Mouse (Mus musculus): ENCODE measurements around the gene Prex1.

Gene Prex1

DNA sequence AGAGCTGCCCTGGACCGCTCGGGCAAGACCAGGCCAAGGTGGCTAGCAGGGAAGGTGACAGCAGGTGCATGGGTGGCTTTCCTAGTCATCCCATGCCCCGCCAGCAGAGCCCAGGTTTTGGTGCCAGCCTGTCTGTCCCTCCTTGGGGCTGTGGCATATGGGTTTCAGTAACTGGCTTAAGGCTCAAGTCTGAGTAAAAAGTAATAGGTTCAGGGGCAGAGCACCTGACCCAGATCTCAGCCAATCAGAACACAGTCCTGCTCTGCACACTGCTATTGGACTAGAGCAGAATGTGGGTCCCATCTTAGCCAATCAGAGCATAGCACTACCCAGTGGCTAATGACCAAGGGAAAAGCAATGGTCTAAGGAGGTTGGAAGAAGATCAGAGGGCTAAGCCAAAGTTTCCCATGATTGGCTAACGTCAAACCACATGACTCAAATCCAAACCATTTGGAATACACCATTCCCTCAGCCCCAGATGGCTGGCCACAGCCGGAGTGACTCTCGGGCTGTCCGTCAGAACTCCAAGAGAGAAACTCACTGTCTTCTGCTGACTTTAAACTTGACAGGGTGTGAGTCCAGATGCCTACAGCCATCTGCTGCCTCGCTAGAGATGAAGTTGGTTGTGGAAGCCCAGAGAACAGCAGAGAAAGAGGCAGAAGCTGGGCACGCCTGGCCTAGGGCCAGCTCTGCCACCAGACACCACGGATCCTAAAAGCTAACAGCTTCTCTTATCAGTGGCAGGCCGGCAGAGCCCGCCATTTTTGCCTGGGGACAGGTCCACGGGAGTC, 80.9 kb downstream of the Prex1 start:
- no peak for DNase-seq (ENCODE audit: low spot score)

DNA sequence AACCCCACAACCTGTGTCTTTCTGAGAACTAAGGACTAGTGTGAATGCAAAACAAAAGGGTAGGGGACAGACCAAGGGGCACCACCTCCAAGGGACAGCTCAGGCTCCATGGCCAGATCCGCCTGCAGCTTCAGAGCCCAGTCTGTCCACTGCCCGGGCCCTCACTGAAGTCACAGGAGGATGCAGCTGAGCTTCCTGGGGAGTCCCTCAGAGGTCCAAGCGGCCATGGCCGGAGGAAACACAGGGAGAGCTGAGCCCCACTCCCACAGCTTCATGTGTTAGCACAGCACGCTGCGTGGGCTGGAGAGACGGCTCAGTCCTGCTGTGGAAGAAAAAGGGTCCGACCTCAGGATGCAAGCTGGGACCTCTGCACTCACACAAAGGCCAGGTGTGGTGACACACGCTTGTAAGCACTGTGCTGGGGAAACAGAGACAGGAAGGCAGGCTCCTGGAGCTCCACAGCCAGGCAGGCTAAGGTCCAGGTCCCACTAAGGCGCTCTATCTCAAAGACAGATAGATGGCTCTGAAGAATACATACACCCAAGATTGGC, 81.9 kb downstream of the Prex1 start:
- DNase-seq (ENCODE audit: low spot score): no peak

DNA sequence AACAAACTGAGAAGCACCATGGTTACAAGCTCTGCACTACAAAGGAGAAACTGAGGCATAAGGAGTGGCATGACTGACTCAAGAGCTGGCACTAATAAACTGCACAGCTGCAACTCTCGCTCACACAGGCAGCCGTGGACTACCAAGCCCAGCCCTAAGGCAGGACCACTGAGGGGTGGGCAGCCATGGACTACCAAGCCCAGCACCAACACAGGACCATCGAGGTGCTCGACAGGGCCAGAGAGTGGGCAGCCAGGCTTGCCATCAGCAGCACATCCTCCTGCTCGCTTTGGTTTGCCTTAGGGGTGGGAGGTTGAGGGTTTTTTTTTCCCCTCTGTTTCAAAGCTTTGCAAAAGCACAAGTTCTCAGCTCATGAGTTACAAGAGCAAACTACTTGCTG, 82.4 kb downstream of the Prex1 start:
- no peak for DNase-seq (ENCODE audit: low spot score)

DNA sequence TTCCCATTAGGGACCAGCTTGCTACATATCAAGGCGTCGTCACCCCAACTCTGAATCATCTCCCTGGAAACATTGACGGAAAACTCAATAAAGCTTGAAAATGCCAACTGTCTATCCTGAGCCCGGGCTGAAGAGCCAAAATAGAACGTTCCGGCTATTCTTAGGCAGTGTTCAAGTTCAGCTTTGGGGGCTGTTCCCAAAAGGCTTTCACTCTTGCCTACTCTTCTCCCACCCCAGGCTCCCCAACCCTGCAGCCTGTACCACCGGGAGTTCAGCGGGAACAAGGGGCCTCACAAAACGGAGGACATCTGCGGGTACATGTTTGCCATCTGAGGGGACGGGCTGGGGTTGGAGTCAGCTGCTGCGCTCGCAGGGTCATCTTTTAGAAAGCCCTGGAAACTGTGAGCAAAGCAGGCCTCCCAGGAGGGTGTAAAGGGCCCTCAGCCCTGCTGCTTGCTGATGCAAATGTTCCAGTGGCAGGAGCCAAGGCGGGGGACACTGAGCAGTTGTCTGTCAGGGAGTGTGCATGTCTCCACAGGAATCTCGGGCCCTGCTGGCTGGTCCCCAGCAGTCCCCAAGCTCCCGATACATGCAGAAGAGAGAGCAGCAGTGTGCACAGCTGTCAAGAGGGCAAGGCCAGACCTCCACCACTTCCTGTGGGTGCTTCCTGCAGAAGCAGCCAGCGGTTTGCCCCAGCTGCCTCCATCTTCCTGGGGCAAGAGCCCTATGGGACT, 83.5 kb downstream of the Prex1 start:
- no peak for DNase-seq (ENCODE audit: low spot score)

DNA sequence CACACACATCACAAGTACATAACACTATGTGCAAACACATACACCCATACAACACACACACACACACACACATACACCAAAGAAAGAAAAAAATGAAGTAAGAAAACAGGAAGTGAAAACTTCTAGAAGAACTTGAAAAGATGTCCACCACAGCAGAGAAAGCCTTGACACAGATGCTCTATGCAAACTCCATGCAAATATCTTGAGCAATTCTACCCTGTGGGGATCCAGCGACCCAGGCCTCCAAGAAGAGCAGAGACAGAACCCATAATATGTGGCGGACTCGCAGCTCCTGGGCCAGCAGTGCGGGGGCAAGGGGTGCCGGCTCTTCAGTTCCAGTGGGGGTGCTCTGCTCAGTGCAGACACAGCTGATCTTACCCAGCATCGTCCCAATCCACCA, 86.1 kb downstream of the Prex1 start:
- DNase-seq (ENCODE audit: low spot score): no peak

DNA sequence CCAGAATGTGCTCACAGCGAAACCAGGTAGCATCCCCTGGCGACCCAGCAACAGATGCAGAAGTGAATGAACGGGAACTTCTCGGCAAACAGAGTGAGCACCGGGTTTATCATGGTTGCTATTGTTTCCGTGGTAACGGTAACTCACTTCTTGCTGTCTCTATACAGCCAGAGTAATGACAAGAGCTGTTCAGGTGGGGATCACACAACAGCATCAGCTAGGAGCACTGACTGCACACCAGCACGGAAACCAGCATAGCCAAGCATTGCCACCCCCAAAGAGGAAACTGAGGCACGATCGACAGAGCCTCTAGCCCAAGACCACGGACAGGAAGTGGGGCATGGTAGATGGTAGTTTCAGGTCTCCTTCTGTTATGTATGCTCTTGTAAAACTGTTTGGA, 88.4 kb downstream of the Prex1 start:
- no peak for DNase-seq (ENCODE audit: low spot score)

DNA sequence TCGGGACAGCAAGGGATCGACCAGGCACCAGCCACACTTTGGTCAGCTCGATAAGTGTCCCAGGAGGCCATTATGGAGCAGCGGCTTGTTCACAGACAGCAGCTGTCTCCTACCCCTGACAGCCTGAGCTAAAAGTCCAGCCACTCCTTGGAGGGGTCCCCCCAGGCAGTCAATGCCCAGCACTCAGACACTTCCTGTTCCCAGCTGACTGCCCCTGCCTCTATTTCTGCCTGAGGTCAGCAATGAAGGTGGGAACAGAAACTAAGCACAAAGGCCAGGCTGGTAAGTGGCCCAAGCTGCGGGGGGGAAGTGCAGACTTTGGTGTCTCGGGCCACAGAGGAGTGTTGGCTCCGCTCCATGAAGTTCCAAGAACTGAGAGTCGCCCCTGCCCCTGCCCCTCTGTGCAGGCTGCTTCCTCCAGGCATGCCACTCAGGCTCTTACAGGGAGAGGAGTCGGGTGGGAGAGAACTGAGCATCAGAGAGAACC, 90.5 kb downstream of the Prex1 start:
- no peak for DNase-seq (ENCODE audit: low spot score)

DNA sequence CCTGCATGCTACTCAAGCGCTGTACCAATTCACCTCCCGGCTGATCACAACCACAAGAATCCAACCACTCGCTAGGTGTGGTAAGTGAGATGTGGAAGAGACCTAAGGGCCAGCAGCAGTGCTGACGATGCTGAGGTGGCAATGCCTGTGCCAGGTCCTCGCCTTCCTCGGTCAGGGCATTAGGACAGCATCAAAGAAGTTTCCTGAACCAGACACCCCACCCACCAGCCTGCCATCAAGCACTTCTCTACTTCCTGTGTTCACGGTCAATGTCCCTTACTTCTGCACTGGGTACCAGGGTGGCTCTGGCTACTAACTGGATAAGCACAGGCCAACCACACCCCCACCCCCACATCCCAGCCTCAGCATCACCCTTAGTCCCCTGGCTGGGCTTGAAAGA, 91.0 kb downstream of the Prex1 start:
- DNase-seq (ENCODE audit: low spot score): no peak

DNA sequence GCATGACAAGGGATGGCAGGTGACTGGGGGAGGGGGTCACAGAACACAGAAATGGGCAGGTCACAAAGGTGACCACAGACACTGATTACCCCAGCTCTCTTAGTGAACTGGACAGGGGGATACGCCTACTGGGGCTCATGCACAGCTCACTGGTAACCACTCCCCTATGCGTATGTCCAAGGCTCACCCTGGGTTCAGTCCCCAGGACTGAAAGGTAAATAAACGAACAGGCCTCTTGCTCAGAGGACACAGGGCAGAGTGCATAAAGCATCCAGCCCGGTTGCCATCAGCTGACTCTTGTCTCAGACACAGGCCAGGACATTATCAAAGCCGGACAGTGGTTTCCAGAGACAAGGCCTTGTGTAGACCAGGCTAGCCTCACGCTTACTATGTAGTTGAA, 91.6 kb downstream of the Prex1 start:
- DNase-seq (ENCODE audit: low spot score): no peak

DNA sequence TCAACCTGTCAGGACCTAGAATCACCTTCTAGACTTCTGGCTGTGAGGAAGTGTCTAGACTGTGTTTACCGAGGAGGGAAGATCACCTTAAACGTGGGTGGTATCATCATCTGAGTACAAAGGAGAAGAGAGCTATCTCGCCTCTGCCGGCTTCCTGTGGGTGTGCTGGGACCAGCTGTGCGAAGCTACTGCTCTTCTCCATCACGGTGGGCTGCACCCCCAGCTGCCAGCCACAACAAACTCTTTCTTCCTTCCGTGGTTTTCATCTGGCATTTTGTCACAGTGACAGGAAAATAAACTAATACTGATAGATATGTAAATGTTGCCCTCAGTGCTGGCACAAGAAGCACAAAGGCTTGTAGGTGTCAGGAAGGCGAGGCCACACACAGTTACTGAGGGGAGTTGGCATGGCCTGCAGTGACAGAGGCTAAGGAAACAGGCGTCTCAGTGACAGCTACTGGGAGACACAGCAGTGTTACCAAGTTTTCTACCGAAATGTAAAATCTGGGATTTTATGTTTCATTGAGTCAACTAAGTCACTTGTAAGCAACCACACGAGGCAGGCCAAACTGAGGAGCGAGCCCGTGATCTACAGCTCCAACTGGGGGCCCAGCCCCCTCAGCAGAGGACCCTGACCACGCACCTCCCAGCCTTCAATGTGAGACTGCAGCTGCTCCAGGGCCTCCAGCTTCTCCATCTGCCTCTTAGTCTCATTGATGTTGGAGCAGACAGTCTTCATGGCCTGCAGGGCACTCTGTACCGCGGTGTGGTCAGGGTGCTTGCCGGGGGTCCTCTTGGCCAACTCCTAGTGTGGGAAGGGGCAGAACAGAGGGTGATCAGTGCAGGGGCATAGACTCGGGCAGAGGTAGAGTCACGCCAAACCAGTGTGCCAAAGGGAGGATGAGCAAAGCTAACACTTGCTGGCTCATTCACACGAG, 92.8 kb downstream of the Prex1 start:
- no peak for DNase-seq (ENCODE audit: low spot score)

DNA sequence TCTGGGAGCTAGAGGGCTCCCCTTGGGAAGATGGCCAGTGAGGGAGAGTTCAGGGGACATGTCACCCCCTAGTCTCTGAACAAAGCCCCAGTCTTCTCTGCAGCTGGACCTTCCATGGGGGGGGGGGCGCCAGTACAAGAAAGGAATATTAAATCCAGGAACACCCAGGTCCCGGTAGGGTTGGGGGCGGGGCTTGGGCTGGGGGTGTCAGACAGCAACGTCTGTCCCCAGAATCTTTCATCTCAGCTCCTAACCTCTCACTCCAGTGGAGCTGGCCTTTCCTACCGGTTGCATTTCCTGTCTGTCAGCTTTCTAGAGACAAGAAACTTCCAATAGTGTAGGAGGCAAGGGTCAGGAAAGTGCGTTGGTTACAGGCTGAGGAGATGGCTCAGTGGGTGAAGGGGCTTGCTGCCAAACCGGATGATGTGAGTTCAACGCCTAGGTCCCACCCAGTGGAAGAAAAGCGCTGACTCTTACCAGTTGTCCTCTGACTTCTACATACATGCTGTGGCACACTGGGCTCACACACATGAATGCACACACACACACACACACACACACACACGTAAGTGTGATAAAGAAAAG, 93.6 kb downstream of the Prex1 start:
- no peak for DNase-seq (ENCODE audit: low spot score)

DNA sequence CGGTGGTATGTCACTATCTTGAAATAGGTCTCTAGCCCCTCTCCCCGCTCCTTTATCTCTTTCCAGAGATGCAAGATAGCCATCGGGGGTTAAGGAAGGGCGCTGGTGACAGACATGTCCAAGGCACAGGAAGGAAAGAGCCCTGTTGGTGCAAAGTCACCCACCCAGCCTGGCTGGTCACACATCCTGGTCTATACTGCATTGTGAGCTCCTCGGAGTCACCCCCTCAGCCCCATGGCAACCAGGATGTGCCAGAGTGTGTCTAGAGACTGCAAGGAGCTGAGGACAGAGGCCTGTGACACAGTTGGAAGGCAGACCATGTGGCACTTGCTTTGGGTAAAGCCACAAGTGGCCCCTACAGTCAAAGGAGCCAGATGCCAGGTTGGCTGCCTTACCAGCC, 94.4 kb downstream of the Prex1 start:
- DNase-seq (ENCODE audit: low spot score): no peak

DNA sequence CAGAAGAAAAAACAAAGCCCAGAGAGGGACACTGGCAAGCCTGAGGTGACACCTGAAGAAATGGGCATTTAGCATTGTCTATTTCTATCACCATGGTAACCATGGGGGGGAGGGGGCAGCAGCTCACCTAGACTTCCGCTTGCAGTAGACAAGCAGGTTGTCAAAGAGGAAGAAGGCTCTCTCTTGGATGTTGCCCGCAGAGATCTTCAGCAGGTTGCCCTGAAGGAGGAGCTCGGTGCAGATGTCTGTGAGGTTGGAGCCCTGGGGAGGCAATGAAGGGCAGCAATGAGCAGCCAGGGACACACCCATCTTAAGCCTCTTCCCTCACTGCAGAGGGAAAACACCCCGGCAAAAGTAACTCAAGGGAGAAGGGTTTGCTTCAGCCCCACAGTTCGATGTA, 95.9 kb downstream of the Prex1 start:
- DNase-seq (ENCODE audit: low spot score): no peak

DNA sequence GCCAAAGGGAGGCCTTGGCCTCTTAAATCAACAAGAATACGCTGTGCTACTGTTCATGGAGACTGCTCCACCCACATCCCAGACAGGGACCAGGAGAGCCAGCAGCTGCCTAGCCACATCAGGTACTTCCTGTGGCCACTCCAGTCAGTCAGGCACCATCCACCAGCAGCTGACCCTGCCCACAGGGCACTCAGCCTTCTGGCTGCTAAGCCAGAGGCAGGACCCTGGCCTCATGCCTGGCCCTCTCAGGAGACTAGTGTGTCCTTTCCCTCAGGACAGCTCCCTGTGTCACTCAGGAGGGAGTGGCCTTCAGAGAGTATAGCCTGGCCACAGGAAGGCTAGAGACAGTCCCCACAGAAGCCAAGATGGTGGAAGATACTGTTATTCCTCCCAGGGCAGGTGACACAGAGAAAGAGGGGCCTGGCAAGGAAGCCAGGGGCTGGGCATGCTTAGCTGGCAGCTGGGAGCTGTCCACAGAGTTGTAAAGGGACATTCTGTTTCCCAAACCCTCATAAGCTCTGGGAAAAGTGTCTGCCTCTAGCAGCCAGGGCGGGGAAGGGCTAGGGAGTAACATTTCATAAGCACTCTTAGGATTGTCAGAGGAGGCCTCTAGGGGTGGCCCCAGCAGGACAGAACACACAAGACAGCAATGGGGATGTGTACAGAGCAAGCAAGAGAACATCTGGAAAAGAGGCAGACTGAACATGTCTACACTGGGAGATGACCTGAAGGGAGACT, 98.1 kb downstream of the Prex1 start:
- DNase-seq (ENCODE audit: low spot score): no peak

DNA sequence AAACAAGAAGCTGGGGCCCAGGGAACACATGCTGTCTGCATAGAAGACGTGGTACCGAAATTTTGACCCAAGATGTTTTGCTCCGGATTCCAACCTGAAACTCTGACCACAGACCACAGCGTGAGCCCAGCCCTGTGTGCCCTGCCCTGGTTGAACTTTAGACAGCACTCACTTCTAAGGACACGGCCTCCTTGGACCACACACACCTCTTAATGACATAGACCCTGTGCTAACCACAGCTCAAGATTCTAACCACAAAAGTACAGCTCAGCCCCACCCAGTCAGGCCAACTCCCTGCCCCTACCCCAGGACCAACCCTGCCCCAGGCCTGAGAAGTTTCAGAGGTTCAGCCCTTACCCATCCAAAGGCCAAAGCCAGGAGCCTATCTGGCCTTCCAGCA, 103.4 kb downstream of the Prex1 start:
- no peak for DNase-seq (ENCODE audit: low spot score)

DNA sequence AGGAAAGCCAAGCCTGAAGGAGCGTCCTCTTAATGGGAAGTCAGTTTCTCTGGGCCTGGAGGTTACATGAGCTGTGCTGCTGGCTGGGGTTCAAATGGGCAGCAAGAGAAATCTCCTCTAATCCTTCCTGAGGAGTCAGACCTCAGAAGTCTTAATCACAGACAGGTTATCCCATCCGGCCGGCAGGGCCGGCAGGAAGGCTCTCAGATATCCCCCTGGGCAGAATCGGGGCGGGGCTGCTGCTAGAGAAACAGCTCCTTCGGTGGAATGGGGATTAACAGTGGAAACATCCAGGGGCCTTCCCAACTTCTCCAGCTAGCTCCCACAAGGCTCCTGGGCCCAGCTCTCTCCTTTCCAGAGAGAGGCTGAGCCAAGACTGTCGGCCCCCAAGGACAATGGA, 105.1 kb downstream of the Prex1 start:
- DNase-seq (ENCODE audit: low spot score): no peak

DNA sequence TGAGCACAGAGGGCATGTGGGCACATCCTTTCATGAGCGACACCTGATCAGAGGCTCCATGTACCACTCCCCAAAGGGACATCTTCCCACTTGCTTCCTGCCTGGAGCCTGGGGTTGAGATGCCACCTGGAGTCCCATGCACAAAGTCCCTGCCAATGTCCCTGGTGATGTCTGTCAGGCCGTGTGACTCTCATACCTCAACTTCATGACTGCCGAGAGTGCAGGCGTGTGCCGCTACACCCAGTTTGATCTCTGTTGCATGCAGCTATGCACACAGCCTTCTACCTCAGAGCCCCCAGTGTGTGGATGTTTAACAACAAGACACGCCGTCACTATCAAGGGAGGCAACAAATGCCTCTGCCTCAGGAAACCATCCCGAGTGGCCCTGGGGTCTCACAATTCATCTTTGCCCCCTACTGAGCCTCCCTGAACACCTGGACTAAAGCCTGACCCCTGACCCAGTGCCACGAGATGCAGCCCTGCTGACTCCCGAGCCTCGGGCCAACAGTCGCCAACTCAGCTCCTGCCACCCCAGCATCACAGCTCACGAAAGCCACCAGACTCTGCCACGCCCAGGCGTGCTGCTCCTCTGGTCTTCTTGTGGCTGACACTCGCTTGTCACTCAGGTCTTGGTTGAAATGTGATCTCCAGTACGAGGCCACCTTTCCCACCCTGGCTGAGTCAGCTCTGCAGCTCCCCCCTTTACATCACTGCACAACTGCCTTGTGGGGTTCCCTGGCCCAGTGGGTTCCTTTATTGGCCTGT, 107.0 kb downstream of the Prex1 start:
- no peak for DNase-seq (ENCODE audit: low spot score)

DNA sequence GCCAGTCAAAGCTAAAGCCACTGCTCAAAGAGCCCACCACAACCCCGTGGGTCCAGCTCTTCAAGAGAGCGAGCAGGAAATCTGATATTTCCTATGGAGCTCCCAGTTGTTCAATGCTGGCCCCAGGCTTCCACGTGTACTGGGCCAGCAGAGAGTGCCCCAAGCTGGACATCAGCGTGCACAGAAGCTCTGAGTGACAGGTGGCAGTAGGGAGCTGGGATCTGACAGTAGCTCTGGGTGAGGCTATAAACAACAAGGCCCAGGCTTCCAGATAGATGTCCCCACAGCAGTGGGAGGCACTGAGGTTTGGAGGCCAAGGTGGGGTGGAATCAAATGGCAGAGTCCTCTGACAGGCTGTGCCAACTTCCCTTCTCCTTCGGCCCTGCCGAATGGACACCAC, 107.6 kb downstream of the Prex1 start:
- DNase-seq (ENCODE audit: low spot score): no peak

DNA sequence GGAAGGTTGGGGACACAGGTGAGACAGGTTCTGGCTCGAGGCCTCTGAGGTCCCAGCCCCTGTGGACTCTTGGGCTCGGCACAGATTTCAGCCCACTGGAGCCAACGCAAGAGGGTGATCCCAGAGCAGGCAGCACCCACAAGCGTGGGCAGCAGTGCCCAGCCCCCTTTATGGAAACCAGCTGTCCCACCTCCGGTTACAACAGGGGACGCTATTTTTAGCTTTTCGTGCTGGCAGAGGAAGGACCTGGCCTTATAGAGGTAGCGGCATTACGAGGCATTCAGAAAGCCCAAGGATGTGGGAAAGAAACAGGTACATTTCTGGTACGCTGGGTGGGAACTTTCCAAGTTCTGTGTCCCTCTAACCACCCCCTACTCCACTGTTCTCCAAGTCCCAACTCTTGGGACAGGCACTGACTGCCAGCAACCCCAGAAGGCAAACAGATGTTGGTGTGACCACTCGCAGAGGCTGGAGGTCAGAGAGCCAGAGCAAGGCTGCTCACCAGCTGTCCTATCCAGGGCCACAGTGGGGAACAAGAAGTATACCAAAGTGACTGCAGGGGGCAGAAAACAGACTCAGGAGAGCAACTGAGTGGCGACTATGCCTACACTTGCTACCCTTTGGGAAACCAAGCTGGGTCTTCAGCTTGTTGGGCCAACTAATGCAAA, 108.3 kb downstream of the Prex1 start:
- no peak for DNase-seq (ENCODE audit: low spot score)

DNA sequence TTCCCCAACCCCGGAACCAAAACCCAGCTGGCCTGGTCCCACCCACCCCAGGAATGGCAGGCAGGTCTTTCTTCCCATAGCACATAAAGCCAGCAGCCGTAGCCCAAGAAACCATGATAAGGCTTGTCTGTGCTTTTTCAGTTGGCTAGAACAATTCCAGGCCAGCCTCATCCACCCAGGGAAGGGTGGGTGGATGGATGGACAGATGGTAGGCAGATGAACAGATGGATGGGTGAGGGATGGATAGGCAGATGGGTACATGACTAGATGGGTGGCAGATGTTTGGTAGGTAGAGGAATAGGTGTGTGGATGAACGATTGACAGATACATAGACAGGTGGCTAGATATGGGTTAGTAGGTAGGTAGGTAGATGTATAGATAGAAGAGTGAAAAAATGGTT, 110.7 kb downstream of the Prex1 start:
- no peak for DNase-seq (ENCODE audit: low spot score)

Data from urinary bladder, postnatal 25 days (tissue).